Mouse (Mus musculus) heart, postnatal 10 days (tissue): ENCODE results near the gene Socs5. TPM values are rescaled to one million over a fixed set of nuclear protein-coding genes. Genes with fewer than 3 reads are reported as not detected.

ENCODE experiments used
- DNase-seq, 2 experiments: peaks; one replicate each; pipeline ENCODE4 v3.0.0; 2021
- intact Hi-C: fragments of 180-260 bp; cut with DNase I; formaldehyde crosslinking; loops from one replicate; pipeline ENCODE4 v1.15.1; 2025
- total RNA-seq, 2 experiments: library from RNA; stranded (reverse); gene quantifications; 2 replicates each; pipeline ENCODE4 v1.2.3; 2021

Gene Socs5
- total RNA-seq, 2 experiments from 2014 or later, result 30.7 to 32.0 TPM

- DNase-seq, result no peak
- intact Hi-C loops, result no loop called here
These were observed 51.1 kb downstream of the Socs5 start for GRCm38 (mm10) chr17:87158597-87158996.

- no peak for DNase-seq
- intact Hi-C loops, result no loop called here
These were observed 52.8 kb downstream of the Socs5 start for GRCm38 (mm10) chr17:87160270-87160669.

GRCm38 (mm10) chr17:87164312-87164922 lies 56.9 kb downstream of the Socs5 start:
- intact Hi-C loops, result no loop called here
- no peak for DNase-seq

- no peak for DNase-seq
- intact Hi-C loops, result no loop called here
These were observed 59.9 kb downstream of the Socs5 start for GRCm38 (mm10) chr17:87167407-87167806.

GRCm38 (mm10) chr17:87169076-87169475 lies 61.6 kb downstream of the Socs5 start:
- intact Hi-C loops, result no loop called here
- no peak for DNase-seq

GRCm38 (mm10) chr17:87170364-87170763 lies 62.9 kb downstream of the Socs5 start:
- no peak for DNase-seq
- intact Hi-C loops, result loop anchor here (5.0 kb wide), 1 partner anchor 63 kb away; the partner anchor contains the start of gene Socs5

- intact Hi-C loops, result loop anchor here (5.0 kb wide), 1 partner anchor 65 kb away; the partner anchor contains the start of gene Socs5
- no peak for DNase-seq
These were observed 64.6 kb downstream of the Socs5 start for GRCm38 (mm10) chr17:87172031-87172430.

- intact Hi-C loops, result loop anchor here (5.0 kb wide), 1 partner anchor 67 kb away; the partner anchor contains the start of gene Socs5
- DNase-seq, result peak; percentile 22 to 41
These were observed 66.5 kb downstream of the Socs5 start for GRCm38 (mm10) chr17:87173966-87174365.

GRCm38 (mm10) chr17:87174651-87175331 lies 67.3 kb downstream of the Socs5 start:
- peak; percentile 63 to 65 for DNase-seq
- intact Hi-C loops, result loop anchor here (5.0 kb wide), 1 partner anchor 67 kb away; the partner anchor contains the start of gene Socs5

- intact Hi-C loops, result no loop called here
These were observed 68.9 kb downstream of the Socs5 start for GRCm38 (mm10) chr17:87176066-87177012.

GRCm38 (mm10) chr17:87178596-87179590 lies 71.4 kb downstream of the Socs5 start:
- DNase-seq, result peak in 1 of 2 experiments; percentile 58
- intact Hi-C loops, result no loop called here

More at GRCm38 (mm10) chr17:87176066-87177012, 68.9 kb downstream of the Socs5 start:
- DNase-seq, result peak; percentile 65 to 70

GRCm38 (mm10) chr17:87179939-87180550 lies 72.6 kb downstream of the Socs5 start:
- DNase-seq, result no peak
- intact Hi-C loops, result no loop called here

- intact Hi-C loops, result no loop called here
- no peak for DNase-seq
These were observed 74.3 kb downstream of the Socs5 start for GRCm38 (mm10) chr17:87181683-87182346.

- intact Hi-C loops, result no loop called here
- DNase-seq, result no peak
These were observed 78.1 kb downstream of the Socs5 start for GRCm38 (mm10) chr17:87185461-87186066.

- intact Hi-C loops, result no loop called here
- DNase-seq, result no peak
These were observed 79.5 kb downstream of the Socs5 start for GRCm38 (mm10) chr17:87187005-87187404.
